Mouse (Mus musculus) cerebellum, adult 11 months (tissue): Measurements from ENCODE around the gene Gm20671.
"Not testable (repeated sequence)": the region's sequence is repeated elsewhere in the genome, so short reads cannot be mapped to it uniquely, and the experiment has no call there.

Experiments used
- DNase-seq: peaks from one replicate; pipeline ENCODE4 v3.0.0; 2022

Gene Gm20671

GRCm38 (mm10) chr5:32827009-32827408, at the start of gene Gm20671:
Gene Gm20671 (minus strand): TSS chr5:32827109.
- no peak for DNase-seq

DNA sequence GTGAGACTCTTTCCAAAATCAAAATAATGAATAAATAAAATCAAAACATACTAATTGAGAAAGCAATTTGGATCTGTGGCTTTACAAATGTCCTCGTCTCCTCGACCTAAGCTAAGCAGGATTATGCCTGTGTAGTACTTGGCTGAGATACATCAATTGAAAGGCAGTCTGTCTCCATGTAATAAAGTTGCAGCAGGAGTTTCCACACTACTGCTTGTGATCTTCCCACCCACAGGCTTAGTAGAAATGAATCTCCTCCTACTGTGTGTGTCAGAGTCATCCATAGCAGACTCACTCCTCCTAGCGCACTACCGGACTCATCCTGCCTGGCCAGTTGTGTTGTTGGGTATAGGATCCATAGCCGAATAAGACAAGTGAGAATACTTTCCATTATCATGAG, 45.4 kb upstream of the Gm20671 start:
- DNase-seq, result no peak

DNA sequence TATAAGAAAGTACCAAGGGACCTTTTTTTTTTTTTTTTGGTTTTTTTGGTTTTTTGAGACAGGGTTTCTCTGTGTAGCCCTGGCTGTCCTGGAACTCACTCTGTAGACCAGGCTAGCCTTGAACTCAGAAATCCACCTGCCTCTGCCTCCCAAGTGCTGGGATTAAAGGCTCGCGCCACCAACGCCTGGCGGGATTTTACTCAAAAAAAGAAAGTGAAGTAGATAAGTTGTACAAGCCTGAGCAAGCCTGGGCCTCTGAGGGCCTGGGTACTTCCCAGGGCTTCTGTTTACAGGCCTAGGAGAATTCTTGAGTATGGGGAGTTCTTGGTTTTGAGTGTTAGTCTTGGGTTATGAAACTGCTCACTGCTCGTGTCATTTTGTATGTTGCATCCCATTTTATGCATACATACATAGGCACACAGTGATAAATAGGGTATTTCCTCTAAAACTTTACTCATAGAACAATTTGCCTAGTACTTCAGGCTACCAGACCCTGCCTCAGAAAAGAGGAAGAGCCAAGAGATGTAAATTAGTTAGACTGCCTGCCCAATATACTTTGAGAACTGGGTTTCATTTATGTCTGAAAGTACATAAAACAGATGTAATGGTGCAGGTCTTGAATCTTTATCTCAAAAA, 42.6 kb upstream of the Gm20671 start:
- no peak for DNase-seq

GRCm38 (mm10) chr5:32863253-32864228, 36.6 kb upstream of the Gm20671 start, which contains the start of gene Depdc5:
Gene Depdc5 (plus strand): TSS chr5:32863701.
- DNase-seq, result peak; percentile 92

DNA sequence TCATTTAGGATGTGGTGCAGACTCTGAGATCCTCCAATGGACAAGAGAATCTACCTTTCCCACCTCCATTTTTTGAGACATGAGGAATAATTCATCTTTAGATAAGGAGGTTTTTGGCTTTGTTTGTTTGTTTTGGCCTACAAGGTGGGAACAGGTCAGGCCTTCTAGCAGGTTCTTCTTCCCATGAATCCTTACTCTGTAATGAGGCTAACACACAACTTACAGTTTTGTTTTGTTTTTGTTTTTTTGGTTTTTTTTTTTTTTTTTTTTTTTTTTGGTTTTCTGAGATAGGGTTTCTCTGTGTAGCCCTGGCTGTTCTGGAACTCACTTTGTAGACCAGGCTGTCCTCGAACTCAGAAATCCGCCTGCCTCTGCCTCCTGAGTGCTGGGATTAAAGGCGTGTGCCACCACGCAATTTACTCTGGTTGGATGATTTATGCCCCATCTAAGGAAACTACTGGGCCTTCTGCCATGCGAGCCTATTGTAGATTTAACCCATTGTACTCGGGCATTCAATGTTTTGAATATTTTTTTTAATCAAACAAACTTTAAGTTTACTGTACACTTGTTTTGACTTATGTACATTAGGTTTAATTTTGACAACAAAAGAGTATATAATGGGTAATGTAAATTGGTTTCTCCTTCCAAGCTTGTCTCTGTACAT, 35.7 kb upstream of the Gm20671 start:
- DNase-seq, result no peak

GRCm38 (mm10) chr5:32861082-32861481, 34.2 kb upstream of the Gm20671 start:
- DNase-seq, result no peak

GRCm38 (mm10) chr5:32857781-32858220, 30.9 kb upstream of the Gm20671 start:
- DNase-seq, result peak; percentile 40

GRCm38 (mm10) chr5:32855274-32855673, 28.4 kb upstream of the Gm20671 start:
- not testable (repeated sequence) for DNase-seq

GRCm38 (mm10) chr5:32854818-32855217, 27.9 kb upstream of the Gm20671 start:
- DNase-seq, result no peak

DNA sequence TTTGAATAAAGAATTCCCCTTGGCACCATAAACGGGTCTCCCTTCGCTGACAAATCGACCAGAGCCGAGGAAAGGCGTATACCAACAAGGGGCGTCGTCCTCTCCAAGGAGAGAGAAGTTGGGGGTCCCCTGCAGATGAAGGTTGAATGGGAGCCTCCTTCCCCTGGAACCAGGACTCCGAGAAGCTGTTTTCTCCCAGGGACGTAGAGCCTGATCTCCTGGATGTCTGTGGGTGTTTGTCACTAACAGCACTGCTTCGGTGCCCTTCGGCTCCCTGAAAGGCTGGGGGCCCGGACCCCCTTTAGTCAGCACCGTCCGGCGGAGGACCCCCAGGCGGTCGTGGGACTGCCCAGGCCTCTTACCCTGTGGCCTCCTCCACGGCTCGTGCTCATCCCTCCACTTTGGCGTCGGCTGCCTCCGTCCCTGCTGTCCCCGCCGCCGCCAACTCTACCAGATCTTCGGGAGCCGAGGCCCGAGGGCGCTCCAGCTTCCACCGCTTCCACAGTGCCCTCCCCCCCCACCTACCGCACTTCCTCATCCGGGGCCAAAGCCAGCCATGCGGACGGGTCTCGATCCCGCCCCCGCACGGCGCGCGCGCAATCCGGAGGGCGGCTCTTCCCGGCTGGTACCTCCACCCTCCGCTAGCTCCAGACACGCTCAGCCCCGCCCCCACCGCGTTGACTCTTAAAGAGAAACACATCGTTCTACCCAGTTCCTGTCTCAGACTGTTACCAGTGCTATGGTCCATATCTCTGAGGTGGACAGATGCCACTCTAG, 27.0 kb upstream of the Gm20671 start, which contains the start of gene Prr14l:
Prr14l (minus strand) TSS at position 526 of the 777 bp plus-strand sequence.
- peak; percentile 99 for DNase-seq

DNA sequence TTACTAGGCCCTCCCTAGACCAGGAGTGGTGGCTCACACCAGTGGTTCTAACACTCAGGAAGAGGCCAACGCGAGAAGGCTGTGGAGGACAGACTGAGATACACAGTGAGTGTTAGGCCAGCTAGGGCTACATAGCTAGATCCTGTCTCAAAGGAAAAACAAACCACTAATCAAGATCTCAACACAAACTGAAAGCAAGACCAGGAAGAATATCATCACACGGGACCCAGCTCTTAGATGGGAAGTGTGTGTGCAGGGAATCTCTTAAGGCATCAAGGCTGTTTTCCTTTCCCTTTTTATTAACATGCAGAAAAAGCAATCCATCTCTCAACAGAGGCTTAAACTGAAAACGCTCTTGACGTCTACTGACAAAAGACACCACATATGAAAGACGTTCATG, 25.1 kb upstream of the Gm20671 start:
- DNase-seq, result no peak

- not testable (repeated sequence) for DNase-seq
Measured at GRCm38 (mm10) chr5:32849580-32849979, 22.7 kb upstream of the Gm20671 start.

- no peak for DNase-seq
Measured at GRCm38 (mm10) chr5:32849178-32849577, 22.3 kb upstream of the Gm20671 start.

GRCm38 (mm10) chr5:32840029-32840428, 13.1 kb upstream of the Gm20671 start:
- DNase-seq, result no peak

GRCm38 (mm10) chr5:32836976-32837375, 10.1 kb upstream of the Gm20671 start:
- no peak for DNase-seq

GRCm38 (mm10) chr5:32834497-32834896, 7.6 kb upstream of the Gm20671 start:
- DNase-seq, result no peak

- DNase-seq, result no peak
Measured at GRCm38 (mm10) chr5:32830054-32830453, 3.1 kb upstream of the Gm20671 start.

GRCm38 (mm10) chr5:32828766-32829165, 1.9 kb upstream of the Gm20671 start:
- not testable (repeated sequence) for DNase-seq

- DNase-seq, result no peak
Measured at GRCm38 (mm10) chr5:32820471-32820870, 6.4 kb downstream of the Gm20671 start.

GRCm38 (mm10) chr5:32815396-32815795, 11.5 kb downstream of the Gm20671 start:
- peak; percentile 20 for DNase-seq

- not testable (repeated sequence) for DNase-seq
Measured at GRCm38 (mm10) chr5:32786454-32786853, 40.5 kb downstream of the Gm20671 start.

- DNase-seq, result peak; percentile 95
Measured at GRCm38 (mm10) chr5:32785313-32785915, 41.5 kb downstream of the Gm20671 start, which contains the start of gene Pisd. Gene Pisd (minus strand): TSS chr5:32785646.
